Mouse (Mus musculus) lung, postnatal 0 days (tissue): ENCODE measurements around the gene Usp6nl.

ENCODE experiments used
- CTCF ChIP-seq: IDR thresholded peaks from 2 replicates; pipeline ENCODE4 v1.5.1; 2016; ENCODE audit warnings: antibody characterized with exemption, mild to moderate bottlenecking
- EP300 ChIP-seq: IDR thresholded peaks from 2 replicates; pipeline ENCODE4 v1.6.1; 2016; ENCODE audit warnings: antibody characterized with exemption, mild to moderate bottlenecking, control low read depth

DNA sequence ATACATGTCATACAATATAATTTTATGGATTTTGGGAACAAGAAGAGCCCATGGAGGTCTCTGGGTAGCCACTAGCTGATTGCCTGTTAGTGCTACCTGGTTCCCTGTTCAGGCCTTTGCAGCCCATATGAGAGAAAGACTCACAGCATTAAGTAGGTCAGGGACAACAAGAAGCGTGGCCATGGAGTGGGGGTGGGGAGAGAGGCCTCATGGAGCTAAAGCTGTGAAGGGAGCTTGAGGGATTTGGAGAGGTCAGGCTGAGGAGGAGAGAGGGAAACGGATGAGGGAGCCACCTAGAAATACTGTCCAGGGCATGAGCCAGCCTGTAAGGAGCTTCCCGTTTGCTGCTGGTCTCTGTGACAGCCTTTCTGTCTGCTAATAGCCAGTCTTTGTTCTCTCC is 159.9 kb downstream of the Usp6nl start:
- TF ChIP-seq CTCF: no peak
- no peak for TF ChIP-seq EP300
